Mouse (Mus musculus) liver, adult 2 months (tissue): ENCODE results near the gene Zbtb34. TPM values are rescaled to one million over a fixed set of nuclear protein-coding genes. Genes with fewer than 3 reads are reported as not detected.

Experiments
- DNase-seq: peaks from one replicate; pipeline ENCODE4 v3.0.0-alpha.2; 2011; ENCODE audit warnings: low read depth, low spot score; ENCODE audit errors: extremely low read depth
- H3K27ac ChIP-seq: fragments of 200-500 bp; replicated peaks from 2 replicates; pipeline ENCODE4 v1.5.1; 2012; ENCODE audit warnings: low read depth, mild to moderate bottlenecking, control low read depth, inconsistent platforms, low read length; ENCODE audit not compliant: insufficient read depth
- H3K27me3 ChIP-seq: fragments of 200-500 bp; 2 replicates; pipeline ENCODE4 v1.6.1; 2012; ENCODE audit warnings: mild to moderate bottlenecking, moderate library complexity, low read length, inconsistent platforms; ENCODE audit not compliant: control insufficient read depth, insufficient read depth
- H3K36me3 ChIP-seq: fragments of 200-500 bp; 2 replicates; pipeline ENCODE4 v1.6.1; 2012; ENCODE audit warnings: low read length, inconsistent platforms; ENCODE audit not compliant: control insufficient read depth, insufficient read depth
- H3K4me1 ChIP-seq: fragments of 200-500 bp; 2 replicates; pipeline ENCODE4 v1.6.1; 2011; ENCODE audit warnings: low read length; ENCODE audit not compliant: control insufficient read depth, insufficient read depth
- H3K4me3 ChIP-seq: fragments of 200-500 bp; 2 replicates; pipeline ENCODE4 v1.5.1; 2011; ENCODE audit warnings: low read depth, mild to moderate bottlenecking, control low read depth, low read length, moderate library complexity; ENCODE audit not compliant: insufficient read depth
- H3K79me2 ChIP-seq: fragments of 200-500 bp; 2 replicates; pipeline ENCODE4 v1.6.1; 2012; ENCODE audit warnings: inconsistent platforms, mild to moderate bottlenecking, low read length, moderate library complexity; ENCODE audit not compliant: control insufficient read depth, insufficient read depth
- H3K9ac ChIP-seq: fragments of 200-500 bp; 2 replicates; pipeline ENCODE4 v1.6.1; 2012; ENCODE audit warnings: low read depth, mild to moderate bottlenecking, control low read depth, inconsistent platforms, low read length
- CTCF ChIP-seq: fragments of 200-500 bp; IDR thresholded peaks from 2 replicates; pipeline ENCODE4 v1.5.1; 2011; ENCODE audit warnings: low read depth, low read length, control low read depth
- POLR2A ChIP-seq: fragments of 200-500 bp; IDR thresholded peaks from 2 replicates; pipeline ENCODE4 v1.6.1; 2011; ENCODE audit warnings: low read length, control low read depth; ENCODE audit not compliant: insufficient read depth; ENCODE audit errors: extremely low read depth
- WGBS: fragments of 180-500 bp; shearing (Covaris S2); methylation state at CpG from one replicate; pipeline ENCODE4 v1.1.7; 2018; 5-methylcytosine and 5-hydroxymethylcytosine counted together
- polyA plus RNA-seq: library from polyadenylated mRNA; depleted of rRNA; stranded (reverse); fragments of >200 nt; gene quantifications from 2 replicates; pipeline ENCODE4 v1.2.3, GENCODE M21; 2012; rRNA removed
- total RNA-seq: library from RNA; depleted of rRNA; stranded (reverse); fragments of >200 nt; gene quantifications from 2 replicates; pipeline ENCODE4 v1.2.3, GENCODE M21; 2014; rRNA removed

Zbtb34 gene
- total RNA-seq (1.9 and 3.1 TPM in 2 replicates), polyA plus RNA-seq (2.5 and 2.8 TPM in 2 replicates)

DNA sequence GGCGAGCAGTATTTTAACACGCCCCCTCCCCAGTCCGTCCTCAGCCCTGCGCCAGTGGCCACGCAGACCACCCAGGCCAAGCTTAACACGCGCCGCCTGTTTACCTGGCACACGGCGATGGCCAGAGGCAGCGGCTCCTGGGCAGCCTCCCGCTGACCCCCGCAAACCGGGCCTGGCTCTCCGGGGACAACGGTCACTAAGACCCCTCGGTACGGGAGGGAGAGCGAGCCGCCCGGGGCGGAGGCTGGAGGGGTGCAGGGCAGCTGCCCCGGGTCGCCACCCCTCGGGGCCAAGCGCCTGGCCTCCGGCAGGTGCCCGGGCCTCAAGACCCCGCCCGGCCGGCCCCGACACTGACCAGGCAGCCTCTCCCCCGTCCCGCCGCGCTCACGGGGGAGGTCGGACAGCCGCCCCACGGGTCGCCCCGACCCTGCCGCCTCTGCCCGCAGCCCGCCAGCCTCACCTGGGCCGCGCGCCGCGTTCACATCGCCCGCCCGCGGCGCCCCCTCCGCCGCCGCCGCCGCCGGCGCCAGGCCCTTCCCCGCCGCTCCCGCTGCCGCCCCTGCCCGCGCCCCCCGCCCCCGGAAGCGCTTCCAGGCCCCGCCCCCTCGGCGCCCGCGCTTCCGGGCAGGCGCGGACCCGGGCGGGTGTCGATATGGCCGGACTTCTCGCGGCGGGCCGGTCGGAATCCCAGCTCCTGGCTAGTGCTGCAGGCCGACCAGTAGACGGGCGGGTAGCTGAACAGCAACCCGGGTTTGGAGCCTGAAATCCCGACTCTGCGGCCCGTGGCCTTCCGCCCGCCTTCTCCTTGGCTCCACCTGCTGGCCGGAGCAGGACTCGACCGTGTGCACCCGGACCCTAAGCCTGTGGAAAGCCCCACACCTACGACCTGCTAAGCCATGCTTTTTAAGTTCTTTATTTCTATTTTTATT lies at the start of gene Zbtb34:
Zbtb34 (minus strand) TSS at position 554 of the 929 bp plus-strand sequence.
- Histone ChIP-seq H3K79me2 (peaks cover 16% of the 10 kb centered on the region), H3K4me3 (peak within 1 kb of the TSS; percentile 100), H3K36me3 (no peaks in the 10 kb centered on the region), H3K9ac (peak within 1 kb of the TSS; percentile 99), H3K4me1 (peaks cover 7% of the 10 kb centered on the region; the same call in 1 of the 2 replicates), H3K27ac (peak within 1 kb of the TSS; percentile 99), H3K27me3 (no peaks in the 10 kb centered on the region)
- WGBS = under 1% methylated on average over 83 of the region's 102 CpGs
- TF ChIP-seq CTCF (peak; percentile 91), POLR2A (peak; percentile 63; the same call in 1 of the 2 replicates)
- peak; percentile 40 for DNase-seq

DNA sequence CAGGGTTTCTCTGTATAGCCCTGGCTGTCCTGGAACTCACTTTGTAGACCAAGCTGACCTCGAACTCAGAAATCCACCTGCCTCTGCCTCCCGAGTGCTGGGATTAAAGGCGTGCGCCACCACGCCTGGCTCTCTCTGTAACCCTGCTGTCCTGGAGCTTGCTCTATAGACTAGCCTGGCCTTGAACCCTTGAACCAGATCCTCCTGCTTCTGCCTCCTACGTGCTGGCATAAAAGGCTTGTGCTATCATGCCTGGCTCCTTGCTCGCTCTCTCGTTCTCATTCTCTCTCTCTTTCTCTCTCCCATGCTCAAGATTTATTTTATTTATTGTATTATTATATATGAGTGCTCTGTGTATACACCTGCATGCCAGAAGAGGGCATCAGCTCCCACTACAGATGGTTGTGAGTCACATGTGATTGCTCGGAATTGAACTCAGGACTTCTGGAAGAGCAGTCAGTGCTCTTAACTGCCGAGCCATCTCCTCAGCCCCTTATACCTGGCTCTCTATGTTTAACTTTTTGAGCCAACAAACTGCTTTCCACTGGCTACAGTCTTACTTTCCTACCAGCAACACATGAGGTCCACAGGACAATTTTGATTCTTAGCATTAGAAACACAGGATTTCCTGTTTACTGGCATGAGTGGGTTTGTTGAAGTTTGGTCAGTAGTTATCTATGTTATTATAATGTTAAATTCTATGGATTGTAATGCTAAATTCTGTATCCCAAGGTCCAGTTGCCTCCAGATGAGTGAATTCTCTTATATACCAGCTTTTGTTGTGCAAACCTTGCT lies 47.0 kb upstream of the Zbtb34 start:
- H3K9ac ChIP-seq = no peak overlapping the region
- H3K4me1 ChIP-seq = no peaks in the 10 kb centered on the region
- no peaks in the 10 kb centered on the region for H3K36me3 ChIP-seq
- no peak overlapping the region for H3K4me3 ChIP-seq
- H3K27me3 ChIP-seq = no peaks in the 10 kb centered on the region
- DNase-seq = no peak
- no peak overlapping the region for H3K27ac ChIP-seq
- TF ChIP-seq CTCF (no peak), POLR2A (no peak)
- WGBS = 83% methylated on average over 10 of the region's 10 CpGs
- H3K79me2 ChIP-seq = no peaks in the 10 kb centered on the region

DNA sequence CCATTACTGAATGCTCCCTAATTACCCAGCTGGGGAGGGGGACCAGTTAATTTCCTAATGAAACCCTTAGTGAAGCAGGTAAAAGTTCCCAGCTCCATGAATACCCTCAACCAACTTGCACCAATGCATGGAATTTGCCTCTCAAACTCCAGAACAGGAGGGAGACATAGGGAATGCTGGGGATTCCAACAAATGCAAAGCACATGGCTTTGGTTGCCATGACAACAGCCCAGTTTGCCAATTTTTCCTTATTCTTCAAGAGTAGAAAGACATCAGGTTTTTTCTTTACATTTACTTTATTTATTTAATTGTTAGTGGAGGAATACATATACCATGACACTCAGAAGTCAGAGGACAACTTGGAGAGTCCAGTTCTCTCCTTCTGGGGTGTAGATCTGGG lies 44.8 kb upstream of the Zbtb34 start:
- Histone ChIP-seq H3K4me3 (no peak overlapping the region), H3K27me3 (no peaks in the 10 kb centered on the region), H3K79me2 (no peaks in the 10 kb centered on the region), H3K4me1 (no peaks in the 10 kb centered on the region), H3K36me3 (no peaks in the 10 kb centered on the region), H3K27ac (no peak overlapping the region), H3K9ac (no peak overlapping the region)
- TF ChIP-seq CTCF (no peak), POLR2A (no peak)
- DNase-seq = no peak

DNA sequence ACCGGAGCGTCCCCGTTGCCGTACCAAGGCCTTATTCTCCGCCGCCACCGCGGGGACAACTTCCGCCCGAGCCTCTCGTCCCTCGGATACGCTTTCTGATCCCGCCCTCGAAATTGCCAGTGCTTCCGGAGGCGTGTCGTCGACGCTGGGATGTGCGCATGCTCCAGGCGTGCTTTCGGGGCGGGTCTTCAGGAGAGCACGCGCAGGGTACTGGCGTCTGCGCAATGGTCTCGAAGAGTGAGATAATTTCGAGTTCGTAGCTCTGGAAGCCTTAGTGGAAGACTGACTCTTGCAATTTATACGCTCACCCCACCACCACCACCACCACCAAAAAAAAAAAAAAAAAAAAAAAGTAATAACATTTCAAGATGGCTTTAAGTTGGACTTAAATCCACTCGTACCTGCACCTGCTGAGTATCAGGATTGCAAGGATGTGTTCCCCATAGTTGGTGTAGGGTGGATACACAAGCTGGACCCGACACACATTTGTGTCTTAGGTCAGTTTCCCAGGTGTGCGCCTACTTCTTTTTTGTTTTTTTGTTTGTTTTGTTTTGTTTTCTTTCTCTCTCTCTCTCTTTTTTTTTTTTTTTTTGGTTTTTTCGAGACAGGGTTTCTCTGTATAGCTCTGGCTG lies 37.5 kb upstream of the Zbtb34 start, which contains the start of gene Zbtb43:
Zbtb43 (minus strand) TSS at position 94 of the 632 bp plus-strand sequence.
- Histone ChIP-seq H3K4me3 (peak within 1 kb of the TSS; percentile 86), H3K36me3 (peaks cover 13% of the 10 kb centered on the region), H3K9ac (peak within 1 kb of the TSS; percentile 95), H3K27ac (peak within 1 kb of the TSS; percentile 91), H3K27me3 (no peaks in the 10 kb centered on the region), H3K79me2 (peaks cover 23% of the 10 kb centered on the region), H3K4me1 (peaks cover 21% of the 10 kb centered on the region)
- peak; percentile 86 for DNase-seq
- 5% methylated on average over 36 of the region's 36 CpGs for WGBS
- TF ChIP-seq CTCF = no peak
- peak; percentile 90 for TF ChIP-seq POLR2A
